Mouse (Mus musculus) CD4-positive helper T cell, adult 2 months (primary cell): ENCODE measurements around the gene Phlda2.

Source experiments
- DNase-seq: peaks from one replicate; pipeline ENCODE4 v3.0.0-alpha.2; 2012; ENCODE audit warnings: low read depth, missing footprints, low spot score

Phlda2 gene

GRCm38 (mm10) chr7:143463865-143464415 is 39.0 kb downstream of the Phlda2 start:
- DNase-seq = peak; percentile 59

- no peak for DNase-seq
These were observed 40.4 kb downstream of the Phlda2 start for GRCm38 (mm10) chr7:143462516-143462915.

- no peak for DNase-seq
These were observed 41.0 kb downstream of the Phlda2 start for GRCm38 (mm10) chr7:143461920-143462319.

- DNase-seq = no peak
These were observed 41.6 kb downstream of the Phlda2 start for GRCm38 (mm10) chr7:143461294-143461870.

DNA sequence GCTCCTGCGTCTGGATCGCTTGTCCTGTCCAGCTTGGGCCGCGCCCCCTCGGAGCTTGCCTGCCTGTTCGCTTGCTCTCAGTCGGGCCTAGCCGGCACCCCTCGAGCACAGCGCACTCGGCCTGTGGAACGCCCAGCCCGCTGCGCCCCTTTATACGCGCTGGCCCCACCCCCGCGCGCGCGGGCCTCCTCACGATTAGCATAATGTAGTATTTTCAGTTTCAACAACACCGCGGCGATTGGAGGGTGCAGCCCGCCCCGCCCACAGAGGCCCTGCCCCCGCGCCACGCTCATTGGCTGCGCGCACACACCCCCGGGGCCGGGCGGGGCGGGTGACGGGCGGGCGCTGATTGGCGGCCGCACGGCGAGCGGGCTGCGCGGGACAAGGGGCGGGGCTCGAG is 42.1 kb downstream of the Phlda2 start, which contains the start of gene Cdkn1c:
Gene Cdkn1c, minus strand, starts transcription at position 177 of the 400 bp plus-strand sequence.
- peak; percentile 93 for DNase-seq

GRCm38 (mm10) chr7:143460217-143460834 is 42.6 kb downstream of the Phlda2 start:
- no peak for DNase-seq

GRCm38 (mm10) chr7:143459332-143460211 is 43.4 kb downstream of the Phlda2 start:
- DNase-seq = peak; percentile 16

DNA sequence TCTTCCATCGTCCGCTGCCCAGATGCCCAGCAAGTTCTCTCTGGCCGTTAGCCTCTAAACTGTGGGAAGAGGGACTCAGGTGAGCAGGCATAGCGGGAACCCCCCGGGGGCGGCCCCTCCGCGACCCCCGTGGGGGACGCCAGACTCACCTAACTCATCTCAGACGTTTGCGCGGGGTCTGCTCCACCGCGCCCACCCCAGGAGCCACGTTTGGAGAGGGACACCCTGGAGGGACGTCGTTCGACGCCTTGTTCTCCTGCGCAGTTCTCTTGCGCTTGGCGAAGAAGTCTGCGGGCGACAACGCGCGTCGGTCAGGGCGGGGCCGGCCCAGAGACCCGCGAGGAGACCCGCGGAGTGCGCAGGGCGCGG is 44.0 kb downstream of the Phlda2 start:
- no peak for DNase-seq
